Mouse (Mus musculus) cerebellum, postnatal 25 days (tissue): Measurements from ENCODE around the gene Pik3c2g.

Experiments
- DNase-seq, 2 experiments: peaks; one replicate each; pipeline ENCODE4 v3.0.0; 2021; ENCODE audit warnings: mixed read lengths in 2 of 2

Pik3c2g gene

DNA sequence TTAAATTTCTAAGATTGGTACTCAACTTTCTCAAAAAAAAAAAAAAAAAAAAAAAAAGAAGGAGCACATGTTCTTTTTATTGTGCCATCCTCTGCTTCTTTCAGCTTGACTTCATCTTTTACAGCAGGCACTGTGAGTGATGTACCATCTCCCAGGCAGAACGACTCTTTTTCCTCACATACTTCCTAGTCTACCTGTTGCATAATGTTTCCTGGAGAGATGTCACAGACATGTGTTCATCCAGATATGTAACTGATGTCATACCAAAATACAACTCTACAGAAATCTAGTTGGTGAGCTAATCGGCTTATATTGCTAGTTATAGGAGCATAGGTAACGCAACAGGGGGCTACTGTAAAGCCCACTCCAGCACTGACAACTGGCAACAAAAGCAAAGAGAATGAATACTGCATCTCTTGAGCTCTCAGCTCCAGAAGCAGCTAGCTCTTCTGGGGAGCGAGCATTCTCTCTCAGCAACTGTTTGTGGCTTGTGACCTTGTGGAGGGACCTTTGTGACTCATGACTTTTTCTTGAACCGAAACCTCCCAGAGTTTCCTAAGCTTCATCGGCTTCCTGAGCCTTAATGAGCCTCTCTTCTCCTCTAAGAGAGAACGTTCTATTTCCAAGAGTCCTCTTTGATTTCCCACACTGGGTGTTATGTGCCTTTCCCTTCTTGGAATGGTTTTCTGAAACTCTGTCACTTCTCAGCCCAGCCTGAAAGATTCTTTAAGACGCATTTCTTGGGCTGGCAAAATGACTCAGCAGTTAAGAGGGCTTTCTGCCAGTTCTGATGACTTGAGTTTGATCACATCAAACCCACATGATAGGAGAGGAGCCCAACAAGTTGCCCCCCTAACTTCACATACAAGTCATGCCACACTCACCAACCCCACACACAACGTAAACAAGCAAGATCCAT is 148.9 kb downstream of the Pik3c2g start:
- no peak for DNase-seq

DNA sequence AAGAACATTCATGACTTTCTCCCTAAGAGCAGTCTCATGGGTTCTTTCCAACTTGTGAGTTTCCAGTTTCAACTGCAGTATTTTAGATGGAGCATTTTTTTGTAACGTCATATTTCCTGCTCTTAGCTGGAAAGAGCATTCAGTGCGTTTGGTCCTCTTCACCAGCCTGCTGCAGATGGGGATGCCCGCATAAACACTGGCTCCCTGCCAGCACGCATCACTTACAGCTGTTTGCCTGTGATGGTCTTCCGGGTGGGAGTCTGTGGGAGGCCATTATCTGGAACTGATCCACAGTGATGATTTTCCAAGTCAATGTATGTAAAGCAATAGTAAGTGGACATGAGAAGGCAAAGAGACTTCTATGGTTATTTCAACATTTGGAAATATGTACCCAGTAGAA is 151.3 kb downstream of the Pik3c2g start:
- DNase-seq = no peak

DNA sequence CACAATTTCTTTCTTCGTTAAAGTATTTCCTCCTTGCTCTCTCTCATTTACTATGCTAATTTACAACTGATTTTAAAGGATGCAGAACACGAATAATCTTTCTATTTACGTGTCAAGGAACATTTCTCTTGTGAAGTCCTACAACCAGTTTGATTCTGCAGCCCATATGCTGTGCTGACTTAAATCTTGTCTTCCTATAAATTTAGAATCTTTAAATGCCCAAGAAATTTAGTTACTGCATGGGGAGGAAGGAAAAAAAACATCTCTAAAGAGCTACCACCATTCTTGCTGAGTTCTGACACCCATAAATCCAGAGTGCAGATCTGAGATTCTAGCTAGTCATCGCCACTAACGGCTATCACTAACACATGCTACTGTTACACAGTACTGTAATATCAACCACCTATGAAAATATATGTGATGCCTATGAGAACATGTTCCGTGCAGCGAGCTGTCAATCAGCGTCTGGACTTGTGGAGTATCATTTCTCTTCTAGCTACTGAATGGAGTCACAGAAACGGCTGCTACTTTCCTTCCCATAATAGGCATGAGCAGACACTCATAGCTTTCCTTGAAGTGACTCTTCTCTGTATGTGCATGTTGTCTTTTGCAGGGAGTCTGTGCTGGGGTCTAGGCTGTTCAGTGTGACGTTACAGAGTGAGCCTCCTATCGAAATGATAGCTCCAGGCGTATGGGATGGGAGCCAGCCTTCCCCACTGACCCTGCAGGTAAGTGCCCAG is 155.8 kb downstream of the Pik3c2g start:
- DNase-seq = no peak

DNA sequence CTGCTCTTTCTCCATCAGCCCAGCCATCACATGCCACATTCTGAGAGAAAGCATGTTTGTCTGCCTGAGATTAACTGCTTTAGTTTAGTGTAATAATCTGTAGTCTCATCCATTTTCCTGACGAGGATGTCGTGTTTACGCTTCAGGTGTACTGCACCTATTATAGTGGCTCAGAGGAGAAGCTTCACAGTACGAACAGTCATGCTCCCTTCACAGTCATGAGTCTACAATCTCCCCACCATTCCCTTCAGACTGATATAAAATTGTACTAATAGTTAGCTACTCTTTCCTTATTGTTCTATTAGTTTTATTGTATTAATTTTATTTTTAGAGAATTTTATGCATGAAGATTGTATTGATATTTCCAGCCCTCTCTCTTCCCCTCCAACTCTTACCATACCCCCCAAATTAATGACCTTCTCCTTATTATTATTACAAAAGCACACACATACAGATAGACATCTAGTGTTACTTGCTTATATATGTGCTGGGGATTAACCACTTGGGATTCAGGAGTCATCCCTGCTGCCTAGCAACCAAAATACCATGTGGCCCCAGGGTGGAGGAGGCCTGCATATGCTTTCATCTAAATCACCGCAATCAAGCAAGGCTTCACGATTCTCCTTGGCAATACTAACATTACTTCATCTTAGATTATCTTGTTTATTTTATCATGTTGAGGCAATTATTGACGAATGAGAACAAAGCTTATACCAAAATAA is 159.9 kb downstream of the Pik3c2g start:
- DNase-seq = no peak

DNA sequence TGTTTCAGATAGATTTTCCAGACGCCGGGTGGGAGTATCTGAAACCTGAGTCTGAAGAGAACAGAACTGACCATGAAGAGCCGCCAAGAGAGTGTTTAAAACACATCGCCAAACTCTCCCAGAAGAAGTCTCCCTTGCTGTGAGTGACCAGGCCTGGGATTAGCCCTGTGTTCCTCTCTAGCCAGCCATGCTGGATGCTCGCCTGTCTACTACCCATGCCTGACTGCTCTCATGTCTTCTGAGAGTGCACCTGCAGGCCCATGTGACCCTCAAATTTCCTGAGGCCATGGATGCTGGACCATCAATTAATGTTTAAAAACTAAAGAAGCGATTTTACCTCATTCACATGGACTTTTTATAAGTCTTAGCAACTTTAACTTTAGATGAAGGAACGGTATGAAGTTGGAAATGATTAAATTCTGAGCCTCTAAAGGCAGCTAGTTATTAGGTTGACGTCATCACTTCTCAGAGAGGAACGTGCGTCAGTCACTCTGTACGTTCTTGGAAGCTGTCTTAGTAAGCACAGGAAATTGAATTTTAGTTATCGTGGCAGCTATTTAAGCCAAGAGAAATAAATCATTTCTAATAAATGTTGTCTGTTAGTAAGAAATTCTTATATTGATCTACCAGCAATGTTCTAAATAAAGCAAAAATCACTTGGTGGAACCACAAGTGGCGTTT is 161.2 kb downstream of the Pik3c2g start:
- no peak for DNase-seq

DNA sequence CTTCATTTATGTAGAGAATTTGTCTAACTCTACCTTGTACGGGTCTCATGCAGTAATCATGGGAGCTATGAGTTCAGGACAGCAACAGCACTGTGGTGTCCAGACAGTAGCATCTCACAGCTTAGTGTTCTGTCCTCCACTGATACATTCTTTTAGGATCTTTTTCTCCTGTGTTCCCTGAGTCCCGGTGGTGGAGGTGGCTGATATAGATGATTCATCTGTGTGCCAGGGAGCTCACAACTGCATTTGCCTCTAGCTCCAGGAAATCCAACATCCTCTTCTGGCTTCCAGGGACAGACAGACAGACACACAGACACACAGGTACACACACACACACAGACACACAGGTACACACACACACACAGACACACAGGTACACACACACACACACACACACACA is 163.6 kb downstream of the Pik3c2g start:
- DNase-seq = no peak

DNA sequence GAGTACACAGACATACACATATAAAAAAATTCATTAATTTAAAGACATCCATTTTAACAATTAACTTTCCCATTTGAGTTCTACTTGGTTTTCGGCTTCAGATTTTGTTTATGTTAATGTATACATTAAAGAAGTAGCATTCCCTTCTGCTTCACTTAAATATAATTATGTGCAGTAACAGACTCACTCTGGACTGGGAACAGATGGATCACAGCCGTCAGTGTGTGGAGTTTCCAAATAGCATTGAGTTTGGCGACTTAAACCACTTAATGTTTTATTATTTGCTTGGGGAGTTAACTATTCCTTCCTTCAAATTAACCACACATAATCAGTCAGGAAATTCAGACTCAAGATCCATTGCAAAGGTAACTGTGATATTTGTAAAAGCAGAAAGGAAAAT is 164.0 kb downstream of the Pik3c2g start:
- no peak for DNase-seq

DNA sequence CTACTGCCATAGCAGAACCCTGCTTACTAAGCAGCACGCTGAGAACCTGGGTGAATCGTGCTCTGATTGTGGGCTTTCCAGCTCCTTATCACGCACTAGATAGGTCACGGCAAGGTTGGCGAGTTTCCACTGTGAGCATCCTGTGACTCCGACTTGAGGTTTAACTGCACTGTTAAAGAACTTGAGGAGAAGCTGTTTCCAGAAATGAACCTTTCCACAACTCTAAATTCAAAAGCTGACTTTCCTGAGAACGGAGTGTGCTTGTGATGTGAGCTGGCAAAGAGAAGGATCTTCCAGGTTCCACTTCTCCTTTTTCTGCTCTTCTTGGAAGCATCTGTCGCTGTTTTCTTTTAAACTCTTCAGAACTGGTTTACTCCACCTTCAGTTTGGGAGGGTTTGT is 170.9 kb downstream of the Pik3c2g start:
- DNase-seq = no peak

DNA sequence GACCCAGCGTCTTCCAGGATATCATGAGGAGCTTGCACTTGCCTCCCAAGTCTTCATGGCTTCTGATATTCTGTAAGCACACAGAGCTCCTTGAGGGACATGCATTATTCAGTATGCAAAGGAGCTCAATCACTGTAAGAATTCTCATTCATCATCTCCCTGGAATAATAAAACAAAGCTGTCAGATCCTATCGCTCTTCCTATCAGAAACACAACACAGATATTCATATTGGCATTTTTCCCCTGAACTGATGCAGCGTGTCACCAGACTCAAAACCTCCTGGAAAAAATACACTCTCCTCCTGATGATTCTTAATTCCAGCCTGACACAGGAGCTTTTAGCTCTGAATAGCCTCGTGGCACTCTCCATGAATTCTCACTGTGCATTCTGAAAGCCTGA is 174.0 kb downstream of the Pik3c2g start:
- DNase-seq = no peak

DNA sequence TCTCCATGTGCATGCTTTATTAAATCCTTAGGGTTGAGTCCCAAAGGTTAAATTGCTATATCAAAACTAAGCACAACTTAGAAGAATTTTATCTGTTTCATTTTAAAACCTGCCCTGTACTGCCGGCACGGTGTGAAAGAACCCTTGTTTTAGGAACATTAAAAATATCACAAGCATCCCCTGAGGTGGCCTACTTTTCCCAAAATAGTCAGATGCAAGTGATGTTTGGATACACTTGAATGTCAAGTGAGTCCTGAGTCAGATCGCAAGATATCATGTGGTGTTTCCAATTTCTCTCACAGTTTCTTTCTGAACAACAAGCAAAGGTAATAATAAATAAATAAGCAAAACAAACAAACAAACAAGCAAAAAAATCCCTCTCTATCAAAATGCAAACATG is 177.4 kb downstream of the Pik3c2g start:
- DNase-seq = no peak

DNA sequence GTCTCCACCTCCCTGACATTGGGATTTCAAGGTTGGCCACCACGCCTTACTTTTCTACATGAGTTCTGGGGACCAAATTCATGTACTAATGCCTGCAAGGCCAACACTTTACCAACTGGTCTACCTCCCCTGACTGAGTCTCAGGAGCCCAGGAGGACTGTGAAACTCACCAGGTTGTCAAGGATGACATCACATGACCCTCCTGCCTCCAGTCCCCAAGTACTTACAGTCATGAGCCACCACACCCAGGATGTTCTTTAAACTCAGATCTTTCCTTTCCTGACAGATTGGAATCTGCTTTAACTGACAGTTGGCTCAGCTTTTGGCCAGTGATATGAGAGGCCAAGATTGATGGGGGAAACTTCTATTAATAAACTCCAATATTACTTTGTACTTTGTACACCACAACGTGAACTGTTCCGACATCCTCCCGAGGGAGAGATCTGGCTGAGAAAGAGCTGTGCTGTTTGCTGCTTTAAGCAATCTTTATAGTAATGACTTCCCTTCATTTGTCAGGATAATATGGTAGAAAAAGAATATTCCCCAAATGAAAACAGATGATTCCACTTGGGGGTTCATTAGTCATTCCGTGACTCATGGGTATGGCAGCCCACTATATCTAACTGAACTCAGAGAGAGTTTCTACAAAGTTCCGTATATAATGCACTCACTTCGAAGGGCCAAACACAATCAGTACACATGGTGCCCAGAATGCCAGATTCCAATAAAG is 182.9 kb downstream of the Pik3c2g start:
- DNase-seq = no peak

DNA sequence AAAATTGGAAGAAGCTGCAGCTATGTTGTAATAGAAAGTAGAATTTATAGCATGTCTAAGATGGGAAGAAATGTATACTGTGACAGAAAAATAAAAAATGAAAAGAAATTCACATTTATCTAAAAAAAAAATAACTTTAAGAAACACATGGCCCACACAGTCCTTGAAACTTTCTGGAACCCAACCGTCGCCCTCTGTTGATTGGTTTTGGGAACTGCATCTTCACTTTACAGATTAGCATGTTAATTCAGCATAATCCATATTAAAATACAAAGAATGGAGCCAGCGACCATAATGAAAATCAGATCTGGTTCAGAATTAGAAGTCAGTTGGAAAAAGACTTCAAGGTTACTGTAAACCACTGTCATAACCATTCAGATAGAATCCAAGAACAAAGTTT is 183.5 kb downstream of the Pik3c2g start:
- DNase-seq = no peak

DNA sequence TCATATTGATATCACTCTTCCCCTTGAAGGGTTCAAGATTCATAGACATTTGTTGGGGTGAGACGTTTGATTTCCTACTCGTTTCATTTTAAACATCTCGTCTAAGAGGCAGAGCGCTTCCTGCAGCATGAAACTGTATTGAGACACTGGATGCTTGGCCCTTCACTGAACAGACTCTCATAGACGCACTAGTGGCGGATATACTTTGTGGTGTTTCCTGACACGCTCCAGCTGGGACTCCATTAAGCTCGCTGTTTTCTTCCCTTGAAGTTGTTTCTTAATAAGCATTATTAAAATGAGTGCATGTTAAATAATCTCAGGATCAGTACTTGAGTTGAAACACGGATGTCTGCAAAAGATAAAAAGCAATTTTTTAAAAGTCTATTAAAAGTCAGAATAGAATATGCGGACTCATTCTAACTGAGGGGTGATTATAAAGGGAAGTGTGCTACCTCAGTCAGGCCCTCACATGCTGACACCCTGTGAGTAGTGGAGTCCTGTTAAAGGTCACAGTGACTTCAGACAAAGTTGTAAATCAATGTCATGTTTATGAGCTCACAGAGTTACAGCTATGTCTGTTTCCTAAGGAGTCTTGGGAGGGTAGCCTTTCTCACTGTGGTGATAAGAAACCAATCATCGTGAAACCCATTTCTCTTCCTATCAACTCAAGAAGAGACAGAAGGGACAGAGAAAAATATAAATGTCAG is 190.7 kb downstream of the Pik3c2g start:
- no peak for DNase-seq

DNA sequence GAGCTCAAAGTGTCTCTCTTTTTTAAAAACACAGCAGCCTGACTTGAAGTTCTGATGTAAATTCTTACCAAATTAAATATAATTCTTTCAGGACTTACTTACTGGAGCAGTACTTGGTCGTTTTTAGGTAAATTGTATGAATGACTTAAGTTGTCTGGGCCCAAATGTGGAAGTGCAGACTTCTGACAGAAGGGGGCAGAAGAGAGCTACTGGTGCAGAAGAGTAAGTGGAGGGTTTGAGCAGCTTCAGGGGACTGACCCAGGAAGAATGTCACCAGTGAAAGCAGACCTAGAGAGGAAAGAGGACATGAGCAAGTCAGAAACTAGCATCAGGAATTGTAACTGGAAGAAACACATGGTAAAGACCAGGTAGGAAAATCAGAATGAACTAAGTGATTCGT is 193.0 kb downstream of the Pik3c2g start:
- DNase-seq = no peak

DNA sequence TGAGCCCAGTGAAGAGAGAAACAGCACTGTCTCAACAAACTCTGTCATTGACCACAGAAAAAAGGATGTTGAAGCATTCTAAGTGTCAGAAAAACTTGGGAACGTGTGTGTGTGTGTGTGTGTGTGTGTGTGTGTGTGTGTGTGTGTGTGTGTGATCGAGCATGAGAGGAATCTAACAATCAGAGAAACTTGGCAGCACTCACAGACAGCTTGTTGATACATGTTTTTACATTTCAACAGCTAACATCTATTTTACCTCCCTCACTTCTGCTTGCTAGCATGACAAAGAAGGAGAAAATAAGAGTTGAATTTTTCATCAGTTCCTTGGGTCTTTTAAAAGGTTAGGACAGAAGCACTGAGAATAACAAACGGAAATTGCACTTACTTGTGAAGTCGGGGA is 202.5 kb downstream of the Pik3c2g start:
- no peak for DNase-seq

DNA sequence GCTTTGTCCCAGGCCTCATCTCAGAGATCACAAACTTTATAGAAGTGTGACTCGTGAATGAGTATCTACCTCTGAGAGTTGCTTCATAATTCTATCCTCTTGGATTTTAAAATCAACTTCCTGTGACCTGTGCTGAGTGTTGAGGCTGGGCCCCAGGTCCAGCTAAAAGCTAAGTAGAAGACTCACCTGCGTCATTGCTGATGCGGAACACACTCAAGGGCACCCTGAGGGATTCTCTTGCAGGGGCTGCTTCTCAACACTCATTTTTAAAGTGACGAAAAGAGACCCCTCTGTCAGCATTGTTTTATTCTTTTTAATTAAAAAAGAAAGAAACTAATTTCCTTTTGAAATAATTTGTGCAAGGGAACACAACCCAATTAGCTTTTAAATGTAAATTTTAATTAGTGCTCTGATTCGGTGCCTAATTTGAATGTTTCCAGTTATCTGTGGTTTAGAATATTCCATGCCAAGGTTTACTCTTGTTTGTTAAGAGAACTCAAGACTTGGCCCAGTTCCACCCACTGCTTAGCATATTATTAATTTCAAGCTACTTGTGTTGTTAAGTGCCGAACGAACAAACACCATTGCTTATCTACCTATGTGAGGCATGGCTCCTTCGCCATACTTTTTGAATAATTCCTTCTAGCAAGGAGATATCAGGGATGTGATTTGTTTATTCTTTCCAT is 212.7 kb downstream of the Pik3c2g start:
- no peak for DNase-seq

DNA sequence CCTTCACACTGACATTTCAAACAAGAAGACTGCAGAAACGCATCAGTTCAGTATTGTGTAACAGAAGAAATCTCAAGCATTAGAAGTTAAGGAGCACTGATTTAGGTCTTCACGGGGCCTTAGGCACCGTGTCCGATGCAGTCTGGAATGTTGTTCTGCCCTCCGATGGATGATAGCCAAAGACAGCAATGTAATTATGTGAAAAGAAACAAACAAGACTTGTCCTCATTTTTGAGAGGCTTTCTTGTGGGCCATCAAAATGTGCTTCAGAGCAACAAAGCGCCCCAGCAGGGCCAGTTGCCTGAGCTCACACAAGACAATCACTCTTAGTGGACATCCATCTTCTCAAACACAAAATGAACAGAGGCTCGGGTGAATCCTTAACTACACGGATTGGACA is 234.9 kb downstream of the Pik3c2g start:
- DNase-seq = no peak

DNA sequence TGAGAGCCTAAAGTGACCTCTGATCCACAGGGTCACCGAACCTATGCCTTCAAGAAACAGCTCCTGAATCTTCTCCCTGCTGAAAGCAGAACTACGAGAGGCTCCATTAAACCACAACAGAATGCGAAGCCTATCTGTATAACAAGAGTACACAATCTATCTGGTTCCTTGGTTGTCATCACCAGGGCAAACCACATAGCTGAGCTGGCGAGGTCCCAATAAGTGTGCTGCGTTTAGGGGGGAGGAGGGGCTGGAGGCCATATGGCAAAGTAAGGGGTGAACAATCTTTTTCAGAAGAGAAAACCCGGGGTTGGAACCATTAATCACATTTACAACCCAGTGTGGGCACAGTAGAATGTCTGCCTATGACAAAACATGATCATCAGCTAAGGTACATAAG is 251.2 kb downstream of the Pik3c2g start:
- DNase-seq = no peak

DNA sequence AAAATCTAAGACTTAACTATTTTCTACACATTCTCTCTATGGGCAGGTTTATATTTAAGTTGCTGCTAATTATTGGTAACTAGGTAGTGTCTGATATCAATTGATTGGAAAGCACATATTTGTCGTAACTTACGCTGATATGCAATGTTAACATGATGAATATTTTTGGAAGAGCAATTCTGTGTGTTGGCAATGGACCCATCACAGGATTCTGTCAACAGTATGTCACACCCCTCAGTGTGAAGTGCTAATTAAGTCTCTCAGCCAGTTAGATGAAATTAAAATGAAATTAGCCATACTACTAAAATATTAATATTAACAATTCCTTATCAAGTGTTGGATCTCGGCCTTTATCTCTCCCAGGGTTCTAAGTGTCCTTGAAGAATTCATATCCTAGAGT is 251.7 kb downstream of the Pik3c2g start:
- DNase-seq = no peak

DNA sequence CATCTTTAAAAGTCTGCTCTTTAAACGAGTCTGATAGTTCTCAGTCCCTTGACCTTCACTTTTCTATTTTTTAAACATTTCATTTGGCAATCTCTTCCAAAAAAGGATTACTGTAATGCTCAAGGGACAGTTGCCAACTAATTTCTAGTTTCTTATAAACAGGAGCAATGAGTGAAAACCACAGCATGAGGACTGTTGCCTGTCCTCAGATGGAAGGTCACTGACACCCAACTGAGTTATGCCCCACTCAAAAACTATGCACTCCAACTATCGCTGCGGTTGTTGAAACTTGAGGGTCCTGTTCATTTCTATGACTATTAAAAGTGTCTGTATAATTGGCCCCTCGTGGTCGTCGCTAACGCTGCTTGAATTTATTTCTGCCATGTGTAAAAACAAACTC is 252.9 kb downstream of the Pik3c2g start:
- DNase-seq = no peak

DNA sequence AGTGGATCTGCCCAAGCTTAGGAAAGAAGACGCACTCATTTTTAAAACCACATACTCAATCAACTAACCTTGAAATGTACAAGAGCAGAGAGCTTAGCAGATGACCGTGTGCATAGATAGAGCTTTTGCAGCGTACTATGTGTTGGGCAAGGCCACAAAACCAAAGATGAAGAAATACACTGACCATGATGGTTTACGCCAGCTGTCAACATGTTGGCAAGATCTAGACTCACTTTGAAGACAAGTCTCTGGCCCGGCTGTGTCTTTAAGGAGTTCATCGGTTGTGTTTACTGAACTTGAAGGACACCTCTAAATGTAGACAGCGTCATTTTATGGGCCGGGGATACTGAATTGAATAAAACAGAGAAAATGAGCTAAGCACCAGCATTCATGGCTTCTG is 254.3 kb downstream of the Pik3c2g start:
- DNase-seq = no peak
